Mouse (Mus musculus): ENCODE results near the gene Cd6. TPM values are rescaled to one million over a fixed set of nuclear protein-coding genes. Genes with fewer than 3 reads are reported as not detected.
A peak's percentile ranks its signal among the peaks of the same experiment; 100 is the strongest.

Gene Cd6
- polyA plus RNA-seq, 1 experiment from 2014 or later, result not detected

DNA sequence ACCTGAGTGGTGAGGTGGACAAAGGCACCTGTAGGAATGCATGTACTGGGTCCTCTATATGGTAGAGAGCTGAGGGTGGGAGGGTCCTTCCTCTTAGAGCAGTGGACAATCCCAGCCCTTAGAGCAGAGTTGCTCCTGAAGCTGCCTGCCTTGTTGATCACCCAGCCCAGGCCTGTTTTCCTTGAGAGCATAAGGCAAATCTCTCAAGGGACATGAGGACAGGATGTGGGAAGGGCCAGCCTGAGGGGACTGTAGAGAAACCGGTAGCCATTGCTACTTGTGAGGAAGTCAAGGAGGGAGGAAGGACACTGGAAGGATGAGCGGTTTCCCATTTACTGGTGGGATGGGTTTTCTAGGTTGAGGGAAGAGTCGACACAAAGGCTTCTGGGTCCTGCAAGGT lies 87.3 kb downstream of the Cd6 start:
- Histone ChIP-seq H3K27me3 (replicated peaks) (no peaks in the 10 kb centered on the region), H3K4me3 (no peak overlapping the region), H3K27ac (ENCODE audit: poor library complexity, severe bottlenecking) (no peak overlapping the region), H3K36me3 (no peaks in the 10 kb centered on the region), H3K4me1 (replicated peaks) (peaks cover 8% of the 10 kb centered on the region), H3K4me2 (no peak overlapping the region), H3K9ac (no peak overlapping the region), H3K9me3 (replicated peaks) (no peaks in the 10 kb centered on the region)
- no peak for ATAC-seq (ENCODE audit: insufficient number of reproducible peaks, low FRiP score)
- 59% methylated on average over 3 of the region's 3 CpGs for WGBS

GRCm38 (mm10) chr19:10742145-10742544 lies 87.7 kb downstream of the Cd6 start:
- WGBS, result 72% methylated on average over 6 of the region's 6 CpGs
- no peak for ATAC-seq (ENCODE audit: insufficient number of reproducible peaks, low FRiP score)
- H3K9me3 ChIP-seq (replicated peaks), result no peaks in the 10 kb centered on the region
- H3K4me3 ChIP-seq, result no peak overlapping the region
- H3K27ac ChIP-seq (ENCODE audit: poor library complexity, severe bottlenecking), result no peak overlapping the region
- H3K36me3 ChIP-seq, result no peaks in the 10 kb centered on the region
- no peak overlapping the region for H3K9ac ChIP-seq
- peaks cover 8% of the 10 kb centered on the region for H3K4me1 ChIP-seq (replicated peaks)
- no peak overlapping the region for H3K4me2 ChIP-seq
- H3K27me3 ChIP-seq (replicated peaks), result no peaks in the 10 kb centered on the region

GRCm38 (mm10) chr19:10740641-10741440 lies 89.0 kb downstream of the Cd6 start:
- ATAC-seq (ENCODE audit: insufficient number of reproducible peaks, low FRiP score), result peak; percentile 33
- H3K4me2 ChIP-seq, result peak overlapping the region; percentile 31
- H3K27me3 ChIP-seq (replicated peaks), result no peaks in the 10 kb centered on the region
- H3K36me3 ChIP-seq, result no peaks in the 10 kb centered on the region
- H3K9me3 ChIP-seq (replicated peaks), result no peaks in the 10 kb centered on the region
- H3K4me3 ChIP-seq, result no peak overlapping the region
- H3K27ac ChIP-seq (ENCODE audit: poor library complexity, severe bottlenecking), result no peak overlapping the region
- H3K4me1 ChIP-seq (replicated peaks), result peaks cover 8% of the 10 kb centered on the region
- no peak overlapping the region for H3K9ac ChIP-seq
- 22% methylated on average over 11 of the region's 11 CpGs for WGBS

- no peak overlapping the region for H3K27ac ChIP-seq (ENCODE audit: poor library complexity, severe bottlenecking)
- WGBS, result 95% methylated on average over 4 of the region's 4 CpGs
- no peak for ATAC-seq (ENCODE audit: insufficient number of reproducible peaks, low FRiP score)
- peaks cover 8% of the 10 kb centered on the region for H3K4me1 ChIP-seq (replicated peaks)
- H3K27me3 ChIP-seq (replicated peaks), result no peaks in the 10 kb centered on the region
- H3K9ac ChIP-seq, result no peak overlapping the region
- no peak overlapping the region for H3K4me3 ChIP-seq
- no peaks in the 10 kb centered on the region for H3K9me3 ChIP-seq (replicated peaks)
- H3K36me3 ChIP-seq, result no peaks in the 10 kb centered on the region
- no peak overlapping the region for H3K4me2 ChIP-seq
These were observed 89.9 kb downstream of the Cd6 start for GRCm38 (mm10) chr19:10739916-10740315.

Other genes starting within 250 kb of the Cd6 start
- gene Ddb1, start 224.7 kb downstream of the Cd6 start, polyA plus RNA-seq (2016; fragmentation: Nextera tagmentation; extraction: Ambion mirVana), result 339 and 347 TPM in 2 replicates
- 11.9 and 12.4 TPM in 2 replicates for gene Tkfc, start 224.4 kb downstream of the Cd6 start, polyA plus RNA-seq (2016; fragmentation: Nextera tagmentation; extraction: Ambion mirVana)
- gene Vwce, start 195.8 kb downstream of the Cd6 start, polyA plus RNA-seq (2016; fragmentation: Nextera tagmentation; extraction: Ambion mirVana), result 0.34 and 0.85 TPM in 2 replicates
- gene Pga5, start 152.0 kb downstream of the Cd6 start, polyA plus RNA-seq (2016; fragmentation: Nextera tagmentation; extraction: Ambion mirVana), result not detected in 2 replicates
- 29.0 and 31.2 TPM in 2 replicates for gene Vps37c, start 141.3 kb downstream of the Cd6 start, polyA plus RNA-seq (2016; fragmentation: Nextera tagmentation; extraction: Ambion mirVana)
- gene Cd5, start 91.1 kb downstream of the Cd6 start, polyA plus RNA-seq (2016; fragmentation: Nextera tagmentation; extraction: Ambion mirVana), result 0.19 and 0.55 TPM in 2 replicates
- gene Slc15a3, start 9.7 kb upstream of the Cd6 start, polyA plus RNA-seq (2016; fragmentation: Nextera tagmentation; extraction: Ambion mirVana), result 0.23 and 0.41 TPM in 2 replicates
- gene Tmem132a, start 39.9 kb upstream of the Cd6 start, polyA plus RNA-seq (2016; fragmentation: Nextera tagmentation; extraction: Ambion mirVana), result 61.5 and 62.2 TPM in 2 replicates
- 67.4 and 70.9 TPM in 2 replicates for gene Tmem109, start 51.9 kb upstream of the Cd6 start, polyA plus RNA-seq (2016; fragmentation: Nextera tagmentation; extraction: Ambion mirVana)
- 24.9 and 26.2 TPM in 2 replicates for gene Prpf19, start 65.2 kb upstream of the Cd6 start, polyA plus RNA-seq (2016; fragmentation: Nextera tagmentation; extraction: Ambion mirVana)
- not detected in 2 replicates for gene Zp1, start 90.6 kb upstream of the Cd6 start, polyA plus RNA-seq (2016; fragmentation: Nextera tagmentation; extraction: Ambion mirVana)
- gene Ptgdr2, start 107.1 kb upstream of the Cd6 start, polyA plus RNA-seq (2016; fragmentation: Nextera tagmentation; extraction: Ambion mirVana), result 0.09 TPM in 1 of 2 replicates, not detected in the other
- 20.1 and 21.6 TPM in 2 replicates for gene Ccdc86, start 119.2 kb upstream of the Cd6 start, polyA plus RNA-seq (2016; fragmentation: Nextera tagmentation; extraction: Ambion mirVana)
- not detected in 2 replicates for gene Ms4a10, start 144.6 kb upstream of the Cd6 start, polyA plus RNA-seq (2016; fragmentation: Nextera tagmentation; extraction: Ambion mirVana)
- gene Ms4a15, start 163.2 kb upstream of the Cd6 start, polyA plus RNA-seq (2016; fragmentation: Nextera tagmentation; extraction: Ambion mirVana), result not detected in 2 replicates
- gene Ms4a18, start 188.0 kb upstream of the Cd6 start, polyA plus RNA-seq (2016; fragmentation: Nextera tagmentation; extraction: Ambion mirVana), result not detected in 2 replicates

All from heart, embryonic 12.5 days (tissue).